Mouse (Mus musculus): ENCODE results near the gene Yipf1.

- TF ChIP-seq CTCF (IDR thresholded peaks at IDR 0.05; ENCODE audit: low read depth) (peak; percentile 75), EP300 (IDR thresholded peaks at IDR 0.05; ENCODE audit: low read depth) (no peak)
Observed at GRCm38 (mm10) chr4:107349311-107350008, 35.3 kb downstream of the Yipf1 start.
